Mouse (Mus musculus) kidney, adult 11 months (tissue): ENCODE data around the gene Pknox1.

Experiments
- DNase-seq: peaks from one replicate; pipeline ENCODE4 v3.0.0; 2022

The Pknox1 gene

GRCm38 (mm10) chr17:31556253-31556652 is 8.3 kb upstream of the Pknox1 start:
- no peak for DNase-seq

GRCm38 (mm10) chr17:31557124-31557880 is 7.2 kb upstream of the Pknox1 start:
- DNase-seq, result no peak

GRCm38 (mm10) chr17:31557947-31558542 is 6.5 kb upstream of the Pknox1 start:
- no peak for DNase-seq

GRCm38 (mm10) chr17:31559021-31559789 is 5.3 kb upstream of the Pknox1 start:
- no peak for DNase-seq

- DNase-seq, result peak; percentile 51
These were observed 911 bp upstream of the Pknox1 start for GRCm38 (mm10) chr17:31563632-31564014.

GRCm38 (mm10) chr17:31564858-31565140 is 265 bp downstream of the Pknox1 start:
- DNase-seq, result no peak

- DNase-seq, result peak; percentile 24
These were observed 865 bp downstream of the Pknox1 start for GRCm38 (mm10) chr17:31565141-31566056.

GRCm38 (mm10) chr17:31566276-31566675 is 1.7 kb downstream of the Pknox1 start:
- no peak for DNase-seq

- DNase-seq, result no peak
These were observed 5.2 kb downstream of the Pknox1 start for GRCm38 (mm10) chr17:31569756-31570155.

GRCm38 (mm10) chr17:31570321-31570925 is 5.9 kb downstream of the Pknox1 start:
- DNase-seq, result no peak

GRCm38 (mm10) chr17:31571689-31572088 is 7.2 kb downstream of the Pknox1 start:
- no peak for DNase-seq

- no peak for DNase-seq
These were observed 10.1 kb downstream of the Pknox1 start for GRCm38 (mm10) chr17:31574662-31575061.

GRCm38 (mm10) chr17:31576394-31577175 is 12.1 kb downstream of the Pknox1 start:
- no peak for DNase-seq

- no peak for DNase-seq
These were observed 15.8 kb downstream of the Pknox1 start for GRCm38 (mm10) chr17:31580344-31580743.

GRCm38 (mm10) chr17:31583185-31583584 is 18.7 kb downstream of the Pknox1 start:
- no peak for DNase-seq

- no peak for DNase-seq
These were observed 19.2 kb downstream of the Pknox1 start for GRCm38 (mm10) chr17:31583781-31584180.

GRCm38 (mm10) chr17:31588115-31588514 is 23.6 kb downstream of the Pknox1 start:
- peak; percentile 67 for DNase-seq

GRCm38 (mm10) chr17:31588726-31589125 is 24.2 kb downstream of the Pknox1 start:
- no peak for DNase-seq

GRCm38 (mm10) chr17:31590846-31591245 is 26.3 kb downstream of the Pknox1 start:
- DNase-seq, result peak; percentile 28

- no peak for DNase-seq
These were observed 30.1 kb downstream of the Pknox1 start for GRCm38 (mm10) chr17:31594590-31594989.

GRCm38 (mm10) chr17:31595077-31595476 is 30.5 kb downstream of the Pknox1 start:
- no peak for DNase-seq

GRCm38 (mm10) chr17:31597957-31598356 is 33.4 kb downstream of the Pknox1 start:
- DNase-seq, result peak; percentile 55
